Mouse (Mus musculus) liver, embryonic 15.5 days (tissue): Measurements from ENCODE around the gene Ptma. TPM values are rescaled to one million over a fixed set of nuclear protein-coding genes. Genes with fewer than 3 reads are reported as not detected.

Experiments
- ATAC-seq: fragments of 200-750 bp; cut with Nextera tagmentation; 2 replicates; pipeline ENCODE4 v1.8.0; 2017; ENCODE audit warnings: moderate number of reproducible peaks, mild to moderate bottlenecking, moderate library complexity; ENCODE audit not compliant: insufficient read depth
- H3K27ac ChIP-seq: fragments of 300-500 bp; sonication (generic); replicated peaks from 2 replicates; pipeline ENCODE4 v1.5.1; 2015; ENCODE audit warnings: mild to moderate bottlenecking, inconsistent platforms
- H3K27me3 ChIP-seq: fragments of 300-500 bp; sonication (generic); 2 replicates; pipeline ENCODE4 v1.6.1; 2015; ENCODE audit warnings: mild to moderate bottlenecking, inconsistent platforms
- H3K36me3 ChIP-seq: fragments of 300-500 bp; sonication (generic); replicated peaks from 2 replicates; pipeline ENCODE4 v1.6.1; 2015; ENCODE audit warnings: moderate library complexity, mild to moderate bottlenecking, inconsistent platforms
- H3K4me1 ChIP-seq: fragments of 300-500 bp; sonication (generic); replicated peaks from 2 replicates; pipeline ENCODE4 v1.6.1; 2015; ENCODE audit warnings: inconsistent platforms
- H3K4me2 ChIP-seq: fragments of 300-500 bp; sonication (generic); 2 replicates; pipeline ENCODE4 v1.6.1; 2015; ENCODE audit warnings: moderate library complexity, mild to moderate bottlenecking, inconsistent platforms
- H3K4me3 ChIP-seq: fragments of 300-500 bp; sonication (generic); replicated peaks from 2 replicates; pipeline ENCODE4 v1.5.1; 2015; ENCODE audit warnings: mild to moderate bottlenecking, inconsistent platforms
- H3K9ac ChIP-seq: fragments of 300-500 bp; sonication (generic); 2 replicates; pipeline ENCODE4 v1.6.1; 2015; ENCODE audit warnings: moderate library complexity, mild to moderate bottlenecking, inconsistent platforms
- H3K9me3 ChIP-seq: fragments of 300-500 bp; sonication (generic); replicated peaks from 2 replicates; pipeline ENCODE4 v1.6.1; 2016; ENCODE audit warnings: inconsistent platforms
- WGBS: fragments of 180-500 bp; shearing (Covaris S2); methylation state at CpG from one replicate; pipeline ENCODE4 v1.1.7; 2015; ENCODE audit warnings: mixed read lengths; ENCODE audit not compliant: insufficient replicate concordance; 5-methylcytosine and 5-hydroxymethylcytosine counted together
- polyA plus RNA-seq: library from polyadenylated mRNA; unstranded; fragments of >200 nt; fragmentation: Nextera tagmentation; extraction: Ambion mirVana; gene quantifications from 2 replicates; pipeline ENCODE4 v1.2.1, GENCODE M21; 2015

Ptma gene
- polyA plus RNA-seq, 1 experiment from 2014 or later, result 778 TPM

DNA sequence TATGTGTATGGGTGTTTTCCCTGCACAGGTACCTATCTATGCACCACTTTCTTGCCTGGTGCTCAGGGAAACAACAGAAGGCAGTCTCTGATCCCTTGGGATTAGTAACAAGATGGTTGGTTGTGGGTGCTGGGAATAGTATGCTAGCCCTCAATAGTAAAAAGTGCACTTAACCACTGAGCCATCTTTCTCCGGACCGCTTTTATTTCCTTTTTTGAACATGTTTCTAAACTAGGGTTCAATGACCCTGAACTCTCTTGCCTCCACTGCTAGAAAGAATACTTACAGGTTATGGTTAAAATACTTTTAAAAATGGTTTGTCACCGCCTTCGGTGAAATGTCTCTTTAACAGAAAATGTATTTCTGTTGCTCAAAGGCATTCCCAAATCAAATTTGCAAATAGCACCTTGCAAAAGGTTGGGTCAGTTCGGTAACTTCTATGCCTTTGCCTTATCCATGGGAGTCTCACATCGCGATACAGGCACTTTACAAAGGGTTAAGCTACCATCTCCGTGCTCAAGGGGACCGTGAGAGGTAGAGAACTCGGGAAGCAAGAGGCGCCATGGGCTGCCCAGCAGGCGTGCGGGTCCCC is 39.7 kb upstream of the Ptma start:
- 6% methylated on average over 13 of the region's 13 CpGs for WGBS
- Histone ChIP-seq H3K4me2 (peak overlapping the region; percentile 94), H3K4me3 (peak overlapping the region; percentile 88), H3K9ac (peak overlapping the region; percentile 96), H3K4me1 (peaks cover 64% of the 10 kb centered on the region), H3K9me3 (no peaks in the 10 kb centered on the region), H3K27me3 (no peaks in the 10 kb centered on the region), H3K36me3 (no peaks in the 10 kb centered on the region), H3K27ac (peak overlapping the region; percentile 98)
- peak; percentile 35 for ATAC-seq

DNA sequence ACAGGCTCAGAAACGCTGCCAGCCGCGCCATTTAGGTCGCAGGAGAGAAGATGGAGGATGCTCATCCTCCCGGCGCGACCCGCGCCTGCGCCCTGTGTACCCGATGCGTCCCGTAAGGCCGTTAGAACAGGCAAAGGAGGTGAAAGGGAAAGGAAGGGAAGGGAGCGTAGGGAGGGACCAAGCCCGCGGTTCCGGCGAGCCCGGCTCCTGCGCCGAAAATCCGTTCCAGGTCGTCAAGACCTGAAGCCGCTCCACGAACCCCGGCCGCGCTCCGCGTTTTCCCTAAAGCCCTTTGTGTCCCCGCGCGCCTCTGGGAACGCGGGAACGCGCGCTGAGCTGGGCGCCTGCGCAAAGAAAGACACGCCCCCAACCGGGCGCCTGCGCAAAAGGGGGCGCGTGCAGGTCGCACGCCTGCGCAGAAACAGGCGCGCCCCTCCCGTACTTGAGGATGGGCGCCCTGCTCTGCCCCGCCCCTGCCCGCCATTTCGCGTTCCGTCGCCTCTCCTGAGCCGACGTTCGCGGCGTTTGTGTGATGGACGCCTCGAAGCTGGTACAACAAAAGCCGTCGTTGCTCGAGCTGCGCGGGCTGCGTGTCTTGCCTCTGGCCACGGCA is 39.1 kb upstream of the Ptma start:
- Histone ChIP-seq H3K9me3 (no peaks in the 10 kb centered on the region), H3K4me3 (peak overlapping the region; percentile 88), H3K9ac (peak overlapping the region; percentile 96), H3K36me3 (no peaks in the 10 kb centered on the region), H3K4me2 (peak overlapping the region; percentile 94), H3K27ac (peak overlapping the region; percentile 98), H3K27me3 (no peaks in the 10 kb centered on the region), H3K4me1 (peaks cover 64% of the 10 kb centered on the region)
- peak; percentile 92 for ATAC-seq
- WGBS, result under 1% methylated on average over 74 of the region's 74 CpGs

DNA sequence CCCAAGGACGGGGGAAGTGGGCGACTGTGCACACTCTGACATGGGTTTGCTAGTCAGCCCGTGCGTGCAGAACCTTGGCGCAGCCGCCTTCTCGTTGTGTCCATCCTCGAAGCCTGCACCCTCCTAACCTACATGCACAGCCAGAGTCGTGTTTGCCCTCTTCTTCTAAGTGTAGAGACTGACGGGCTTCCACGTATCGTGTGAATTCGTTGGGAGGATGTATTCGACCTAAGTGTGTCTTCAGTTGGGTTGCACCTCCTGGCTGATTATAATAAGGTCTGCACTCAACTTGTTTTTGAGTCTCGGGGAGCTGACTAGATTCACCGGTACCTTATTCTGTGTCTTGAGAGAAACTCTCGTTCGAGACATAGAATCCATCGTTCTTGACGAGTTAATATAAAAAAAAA is 38.6 kb upstream of the Ptma start:
- 3% methylated on average over 20 of the region's 20 CpGs for WGBS
- H3K4me1 ChIP-seq, result peaks cover 64% of the 10 kb centered on the region
- peak; percentile 34 for ATAC-seq

GRCm38 (mm10) chr1:86488326-86488725 is 38.2 kb upstream of the Ptma start:
- H3K9ac ChIP-seq, result peak overlapping the region; percentile 96
- peak overlapping the region; percentile 94 for H3K4me2 ChIP-seq
- peak overlapping the region; percentile 88 for H3K4me3 ChIP-seq
- no peak for ATAC-seq
- peaks cover 62% of the 10 kb centered on the region for H3K4me1 ChIP-seq
- 55% methylated on average over 7 of the region's 7 CpGs for WGBS
- no peaks in the 10 kb centered on the region for H3K36me3 ChIP-seq
- H3K27me3 ChIP-seq, result no peaks in the 10 kb centered on the region
- peak overlapping the region; percentile 98 for H3K27ac ChIP-seq
- no peaks in the 10 kb centered on the region for H3K9me3 ChIP-seq

More for the DNA sequence above, 38.6 kb upstream of the Ptma start:
- H3K4me2 ChIP-seq, result peak overlapping the region; percentile 94
- peak overlapping the region; percentile 96 for H3K9ac ChIP-seq
- peak overlapping the region; percentile 98 for H3K27ac ChIP-seq
- no peaks in the 10 kb centered on the region for H3K27me3 ChIP-seq
- no peaks in the 10 kb centered on the region for H3K36me3 ChIP-seq
- H3K4me3 ChIP-seq, result peak overlapping the region; percentile 88
- H3K9me3 ChIP-seq, result no peaks in the 10 kb centered on the region

- H3K9ac ChIP-seq, result peak overlapping the region; percentile 96; the same call in 1 of the 2 replicates
- ATAC-seq, result no peak
- H3K4me2 ChIP-seq, result peak overlapping the region; percentile 94
- 80% methylated on average over 4 of the region's 4 CpGs for WGBS
- peak overlapping the region; percentile 88 for H3K4me3 ChIP-seq
- peaks cover 61% of the 10 kb centered on the region for H3K4me1 ChIP-seq
- no peaks in the 10 kb centered on the region for H3K27me3 ChIP-seq
- H3K36me3 ChIP-seq, result no peaks in the 10 kb centered on the region
- no peaks in the 10 kb centered on the region for H3K9me3 ChIP-seq
- peak overlapping the region; percentile 98 for H3K27ac ChIP-seq
Measured at GRCm38 (mm10) chr1:86488774-86489173, 37.8 kb upstream of the Ptma start.

DNA sequence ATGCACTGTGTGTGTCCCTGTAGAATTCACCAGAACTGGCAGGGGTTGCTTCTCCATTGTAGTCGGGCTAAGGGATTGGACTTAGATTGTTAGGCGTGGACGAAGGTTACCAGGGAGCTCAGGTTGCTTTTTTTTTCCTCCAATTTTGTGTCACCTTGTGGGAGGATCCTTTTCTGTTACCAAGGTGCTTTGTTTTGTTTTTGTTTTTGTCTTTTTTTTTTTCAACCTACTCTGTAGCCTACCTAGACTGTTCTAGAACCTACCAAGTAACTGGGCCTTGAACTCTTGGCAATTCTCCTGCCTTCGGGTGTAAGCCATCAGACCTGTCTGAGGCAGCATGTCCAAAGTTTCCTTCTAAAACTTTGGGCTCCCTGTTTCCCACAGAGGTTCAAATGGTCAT is 36.6 kb upstream of the Ptma start:
- ATAC-seq, result no peak
- H3K4me1 ChIP-seq, result peaks cover 61% of the 10 kb centered on the region
- no peak overlapping the region for H3K4me2 ChIP-seq
- WGBS, result 85% methylated on average over 4 of the region's 4 CpGs
- H3K4me3 ChIP-seq, result no peak overlapping the region
- H3K27me3 ChIP-seq, result no peaks in the 10 kb centered on the region
- H3K9me3 ChIP-seq, result no peaks in the 10 kb centered on the region
- no peak overlapping the region for H3K27ac ChIP-seq
- no peak overlapping the region for H3K9ac ChIP-seq
- H3K36me3 ChIP-seq, result no peaks in the 10 kb centered on the region

- H3K4me2 ChIP-seq, result no peak overlapping the region
- ATAC-seq, result no peak
- H3K27ac ChIP-seq, result peak overlapping the region; percentile 38; the same call in 1 of the 2 replicates
- no peaks in the 10 kb centered on the region for H3K36me3 ChIP-seq
- 80% methylated on average over 3 of the region's 3 CpGs for WGBS
- no peak overlapping the region for H3K4me3 ChIP-seq
- no peaks in the 10 kb centered on the region for H3K27me3 ChIP-seq
- no peak overlapping the region for H3K9ac ChIP-seq
- H3K9me3 ChIP-seq, result no peaks in the 10 kb centered on the region
- H3K4me1 ChIP-seq, result peaks cover 57% of the 10 kb centered on the region
Measured at GRCm38 (mm10) chr1:86490697-86491096, 35.8 kb upstream of the Ptma start.

DNA sequence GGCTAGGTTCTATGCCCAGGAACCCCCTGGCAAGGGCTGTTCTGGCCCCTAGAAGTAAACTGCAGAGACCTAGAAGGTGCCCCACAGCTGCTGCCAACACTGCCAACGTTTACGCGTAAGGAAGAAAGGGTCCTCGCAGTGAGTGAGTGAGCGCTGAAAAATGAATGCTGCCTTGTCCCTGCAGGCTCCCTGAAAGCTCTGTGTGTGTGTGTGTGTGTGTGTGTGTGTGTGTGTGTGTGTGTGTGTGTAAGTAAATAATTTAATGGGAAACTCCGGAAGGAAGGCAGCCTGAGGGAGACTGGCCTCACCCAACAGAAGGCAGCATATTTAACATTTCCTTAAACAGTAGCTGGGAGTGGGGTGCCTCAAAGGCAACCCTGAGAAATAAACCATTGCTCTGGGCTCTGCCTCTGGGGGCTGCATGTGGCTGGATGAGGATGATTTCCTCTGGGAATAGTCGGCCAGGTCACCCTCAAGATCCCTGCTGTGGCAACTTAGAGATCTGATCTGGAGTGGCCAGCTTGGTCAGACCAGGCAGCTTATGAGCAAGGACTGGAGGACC is 34.9 kb upstream of the Ptma start:
- 69% methylated on average over 7 of the region's 7 CpGs for WGBS
- ATAC-seq, result no peak
- H3K9ac ChIP-seq, result peak overlapping the region; percentile 13; the same call in 1 of the 2 replicates

DNA sequence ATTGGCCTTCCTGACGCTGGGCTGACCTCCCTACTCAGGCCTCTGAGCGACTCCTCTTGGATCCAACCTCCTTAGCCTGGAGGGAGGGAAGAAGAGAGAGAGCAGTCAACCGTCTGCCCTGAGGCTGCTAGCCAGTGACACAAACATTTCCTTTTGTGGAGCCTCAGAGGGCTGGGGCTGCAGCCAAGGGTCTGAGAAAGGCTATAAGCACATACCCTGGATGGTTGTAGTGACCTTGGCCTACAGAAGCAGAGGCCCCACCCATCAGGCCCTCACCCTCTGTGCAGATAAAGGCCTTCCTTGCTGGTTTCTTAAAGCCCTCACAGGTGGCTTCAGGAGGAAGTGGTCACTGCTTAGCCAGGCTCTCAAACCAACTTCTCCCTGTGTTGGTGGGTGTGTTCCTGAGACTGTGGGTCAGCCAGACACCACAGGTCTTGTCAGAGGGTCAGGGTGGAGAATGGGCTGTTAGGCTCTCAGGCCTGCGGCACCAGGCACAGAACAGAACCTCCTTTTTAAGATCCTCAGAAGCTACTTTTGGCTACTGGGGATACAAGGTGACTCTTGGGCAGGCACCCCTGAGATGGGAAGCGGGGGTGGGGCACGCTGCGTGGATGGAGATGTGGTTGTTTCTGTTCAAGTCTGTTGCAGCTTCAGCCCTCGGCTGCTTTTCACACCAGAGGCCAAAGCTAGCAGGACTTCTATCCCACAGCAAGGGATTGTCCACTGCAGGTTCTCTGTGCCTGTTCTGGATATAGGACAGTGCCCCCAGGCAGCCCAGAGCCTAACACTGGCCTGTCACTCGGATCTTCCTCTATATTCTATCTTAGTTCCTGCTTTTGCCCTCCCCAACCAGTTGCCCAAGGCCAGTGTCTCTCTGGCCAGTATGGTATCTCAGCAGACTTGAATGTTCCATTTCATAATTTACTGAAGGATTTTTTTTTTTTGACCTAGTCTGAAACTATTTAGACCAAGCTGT is 34.1 kb upstream of the Ptma start:
- no peaks in the 10 kb centered on the region for H3K9me3 ChIP-seq
- WGBS, result 46% methylated on average over 9 of the region's 9 CpGs
- no peaks in the 10 kb centered on the region for H3K27me3 ChIP-seq
- peak overlapping the region; percentile 78 for H3K27ac ChIP-seq
- peaks cover 59% of the 10 kb centered on the region for H3K4me1 ChIP-seq
- H3K9ac ChIP-seq, result peak overlapping the region; percentile 13; the same call in 1 of the 2 replicates
- no peak for ATAC-seq
- H3K4me3 ChIP-seq, result no peak overlapping the region
- peak overlapping the region; percentile 34 for H3K4me2 ChIP-seq
- H3K36me3 ChIP-seq, result no peaks in the 10 kb centered on the region

More for the DNA sequence above, 34.9 kb upstream of the Ptma start:
- Histone ChIP-seq H3K27ac (peak overlapping the region; percentile 78), H3K9me3 (no peaks in the 10 kb centered on the region), H3K36me3 (no peaks in the 10 kb centered on the region), H3K4me2 (peak overlapping the region; percentile 34), H3K4me1 (peaks cover 54% of the 10 kb centered on the region), H3K27me3 (no peaks in the 10 kb centered on the region), H3K4me3 (no peak overlapping the region)

- 88% methylated on average over 3 of the region's 3 CpGs for WGBS
- Histone ChIP-seq H3K4me1 (peaks cover 62% of the 10 kb centered on the region), H3K9me3 (no peaks in the 10 kb centered on the region), H3K4me2 (no peak overlapping the region), H3K27ac (no peak overlapping the region), H3K4me3 (no peak overlapping the region), H3K36me3 (no peaks in the 10 kb centered on the region), H3K27me3 (no peaks in the 10 kb centered on the region), H3K9ac (no peak overlapping the region)
- no peak for ATAC-seq
Measured at GRCm38 (mm10) chr1:86493783-86494182, 32.7 kb upstream of the Ptma start.
